Mouse (Mus musculus): ENCODE measurements around the gene S100a6.

- TF ChIP-seq TAL1 (IDR thresholded peaks at IDR 0.05; ENCODE audit: low read length) (no peak), GATA1 (IDR thresholded peaks at IDR 0.05; ENCODE audit: low read length) (no peak)
These were observed 27.1 kb upstream of the S100a6 start for GRCm38 (mm10) chr3:90585595-90585994.

All from erythroblast, embryonic 14.5 days (primary cell).